Mouse (Mus musculus): ENCODE data around the gene Plac1.

GRCm38 (mm10) chrX:53268856-53269255 is 28.9 kb upstream of the Plac1 start:
- TF ChIP-seq USF1 (IDR thresholded peaks at IDR 0.05; ENCODE audit: low read depth, low read length) (no peak), SIN3A (IDR thresholded peaks at IDR 0.05; ENCODE audit: low read length) (no peak), POLR2A (IDR thresholded peaks at IDR 0.05; ENCODE audit: low read depth, low read length) (peak; percentile 36; the same call in 1 of the 2 replicates), CTCF (conservative IDR thresholded peaks at IDR 0.05 in 1 of 2, IDR thresholded peaks at IDR 0.05 in 1 of 2; ENCODE audit: low read depth in 2 of 2, low read length in 2 of 2) (no peak), EP300 (IDR thresholded peaks at IDR 0.05; ENCODE audit: low read length) (no peak)
